ENCODE assay signal across 8 mouse cellular contexts in genomic region chr14:48207119-48207518, GRCm38 (mm10).
DNase-seq lines count a peak whose midpoint lies in the region; ATAC-seq lines count a peak whose summit lies in the region.

No protein-coding gene starts in this region.

- no peak overlapping the region for H3K4me3 ChIP-seq in forebrain, embryonic 14.5 days (ENCODE audit: low read depth, low read length)
- H3K4me3 ChIP-seq in hindbrain, embryonic 16.5 days (ENCODE audit: low read length), result 0 out of 2 replicates have a peak overlapping the region, but pooled peaks have one; percentile 2
- no peak overlapping the region for H3K4me3 ChIP-seq in lung, embryonic 15.5 days

- WGBS in forebrain, embryonic 14.5 days, result 41% methylated on average over 15 of the region's 15 CpGs
- WGBS in hindbrain, embryonic 16.5 days, result 12% methylated on average over 15 of the region's 15 CpGs
- 18% methylated on average over 15 of the region's 15 CpGs for WGBS in lung, embryonic 15.5 days

- H3K4me1 ChIP-seq in forebrain, embryonic 14.5 days (ENCODE audit: control insufficient read depth, insufficient read depth, low read length), result peaks cover 15% of the 10 kb centered on the region
- peaks cover 16% of the 10 kb centered on the region for H3K4me1 ChIP-seq in hindbrain, embryonic 16.5 days (ENCODE audit: control insufficient read depth, insufficient read depth, low read depth, low read length)
- peaks cover 58% of the 10 kb centered on the region for H3K4me1 ChIP-seq in lung, embryonic 15.5 days

- peak; percentile 43 for DNase-seq in embryo, embryonic 11 days
- no peak for DNase-seq in embryo, embryonic 9.5 days (ENCODE audit: extremely low spot score)
- DNase-seq in forebrain, embryonic 14.5 days (ENCODE audit: low spot score), result peak; percentile 79
- peak; percentile 39 to 58 for DNase-seq in right cerebral cortex, postnatal 36 days (ENCODE audit: low spot score in 2 of 2)
- no peak for DNase-seq in adipocyte (ENCODE audit: low spot score)
- DNase-seq in spleen, postnatal 14 days (ENCODE audit: low spot score in 2 of 2), result no peak

- no peaks in the 10 kb centered on the region for H3K27me3 ChIP-seq in forebrain, embryonic 14.5 days (replicated peaks; ENCODE audit: control insufficient read depth, insufficient read depth, low read length)
- no peaks in the 10 kb centered on the region for H3K27me3 ChIP-seq in hindbrain, embryonic 16.5 days (replicated peaks; ENCODE audit: control insufficient read depth, insufficient read depth, low read length)
- no peaks in the 10 kb centered on the region for H3K27me3 ChIP-seq in lung, embryonic 15.5 days

- H3K27ac ChIP-seq in forebrain, embryonic 14.5 days (ENCODE audit: low read depth, low read length), result peak overlapping the region; percentile 23; the same call in 1 of the 2 replicates
- no peak overlapping the region for H3K27ac ChIP-seq in hindbrain, embryonic 16.5 days (ENCODE audit: low read depth, low read length)
- H3K27ac ChIP-seq in lung, embryonic 15.5 days, result peak overlapping the region; percentile 80

- no peaks in the 10 kb centered on the region for H3K9me3 ChIP-seq in forebrain, embryonic 14.5 days (replicated peaks; ENCODE audit: control insufficient read depth, low read length)
- no peaks in the 10 kb centered on the region for H3K9me3 ChIP-seq in hindbrain, embryonic 16.5 days (ENCODE audit: control insufficient read depth, low read length)
- H3K9me3 ChIP-seq in lung, embryonic 15.5 days, result no peaks in the 10 kb centered on the region

- ATAC-seq in forebrain, embryonic 14.5 days, result peak; percentile 82
- ATAC-seq in hindbrain, embryonic 16.5 days, result peak; percentile 64; the same call in 1 of the 2 replicates
- ATAC-seq in lung, embryonic 15.5 days (ENCODE audit: borderline replicate concordance, extremely low read depth, low FRiP score, low TSS enrichment), result peak; percentile 82

- H3K36me3 ChIP-seq in forebrain, embryonic 14.5 days (ENCODE audit: control insufficient read depth, insufficient read depth, low read length), result no peaks in the 10 kb centered on the region
- H3K36me3 ChIP-seq in hindbrain, embryonic 16.5 days (ENCODE audit: control insufficient read depth, insufficient read depth, low read length), result no peaks in the 10 kb centered on the region
- H3K36me3 ChIP-seq in lung, embryonic 15.5 days, result no peaks in the 10 kb centered on the region

- peak overlapping the region; percentile 15; the same call in 1 of the 2 replicates for H3K4me2 ChIP-seq in forebrain, embryonic 14.5 days (ENCODE audit: low read length)
- H3K4me2 ChIP-seq in hindbrain, embryonic 16.5 days (ENCODE audit: low read length), result peak overlapping the region; percentile 22
- peak overlapping the region; percentile 22; the same call in 1 of the 2 replicates for H3K4me2 ChIP-seq in lung, embryonic 15.5 days

- H3K9ac ChIP-seq in forebrain, embryonic 14.5 days (ENCODE audit: low read length), result 0 out of 2 replicates have a peak overlapping the region, but pooled peaks have one; percentile 29
- no peak overlapping the region for H3K9ac ChIP-seq in hindbrain, embryonic 16.5 days (ENCODE audit: low read depth, low read length)
- no peak overlapping the region for H3K9ac ChIP-seq in lung, embryonic 15.5 days

Comparison
In these comparisons a context has a peak if more than half of its experiments do, and no peak if none do; other contexts are left out.
1. DNase-seq: peak in embryo, embryonic 11 days (single experiment), forebrain, embryonic 14.5 days (single experiment) and right cerebral cortex, postnatal 36 days (2 of 2); none in embryo, embryonic 9.5 days (single experiment), adipocyte (single experiment) and spleen, postnatal 14 days (0 of 2).
2. Peak in every context shown above with its lines, with median percentiles within 50 percentile points of each other: ATAC-seq and H3K4me2 ChIP-seq.